Mouse (Mus musculus) gastrocnemius, postnatal 10 days (tissue): ENCODE results near the gene Epor. TPM values are rescaled to one million over a fixed set of nuclear protein-coding genes. Genes with fewer than 3 reads are reported as not detected.
A peak's percentile ranks its signal among the peaks of the same experiment; 100 is the strongest.

Source experiments
- DNase-seq: peaks from one replicate; pipeline ENCODE4 v3.0.0; 2021; ENCODE audit warnings: mixed read lengths
- total RNA-seq, 2 experiments: library from RNA; stranded (reverse); gene quantifications; 2 replicates each; pipeline ENCODE4 v1.2.3; 2021

Epor gene
- total RNA-seq, 2 experiments from 2014 or later, result 3.8 to 5.5 TPM

DNA sequence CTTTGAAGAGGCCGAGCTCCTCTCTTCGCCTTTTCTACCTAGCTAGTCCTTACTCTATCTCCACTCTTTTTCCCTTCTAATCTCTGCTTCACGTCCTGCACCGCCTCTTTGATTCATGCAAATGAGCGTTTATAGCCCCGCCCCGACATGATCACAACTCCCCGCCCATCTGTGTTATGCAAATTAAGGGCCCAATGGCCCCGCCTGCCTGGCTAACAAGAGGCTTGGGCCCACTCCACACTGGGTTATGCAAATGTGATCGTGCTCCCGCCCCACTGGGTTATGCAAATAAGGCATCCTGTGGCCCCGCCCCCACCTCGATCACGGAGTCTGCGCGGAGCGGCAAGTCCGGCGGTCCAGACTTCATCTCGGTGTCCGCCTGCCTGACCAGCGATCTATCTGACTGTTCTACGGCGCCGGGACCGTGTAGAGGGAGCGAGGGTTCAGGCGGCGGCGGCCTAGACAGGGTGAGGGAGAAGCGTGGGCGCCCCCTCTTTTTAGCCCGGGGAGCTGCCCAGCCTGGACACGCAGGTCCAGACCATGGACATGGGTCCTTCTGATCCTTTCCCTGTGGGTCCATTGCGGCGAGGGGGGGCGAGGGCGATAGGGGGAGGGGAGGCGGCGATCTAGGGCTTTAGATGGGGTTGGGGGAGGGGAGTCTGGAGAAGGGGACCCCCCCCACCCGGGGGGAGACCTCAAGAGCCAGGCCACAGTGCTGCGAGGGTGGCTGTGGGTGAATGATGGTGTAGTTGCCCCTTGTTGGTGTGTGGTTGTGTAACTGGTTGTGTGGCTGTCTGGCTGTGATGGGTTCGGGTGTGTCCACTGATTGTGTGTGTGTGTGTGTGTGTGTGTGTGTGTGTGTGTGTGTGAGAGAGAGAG is 26.4 kb downstream of the Epor start, which contains the start of gene Plppr2:
Gene Plppr2 (plus strand): TSS at position 342 of the 879 bp plus-strand sequence.
- peak; percentile 94 for DNase-seq

DNA sequence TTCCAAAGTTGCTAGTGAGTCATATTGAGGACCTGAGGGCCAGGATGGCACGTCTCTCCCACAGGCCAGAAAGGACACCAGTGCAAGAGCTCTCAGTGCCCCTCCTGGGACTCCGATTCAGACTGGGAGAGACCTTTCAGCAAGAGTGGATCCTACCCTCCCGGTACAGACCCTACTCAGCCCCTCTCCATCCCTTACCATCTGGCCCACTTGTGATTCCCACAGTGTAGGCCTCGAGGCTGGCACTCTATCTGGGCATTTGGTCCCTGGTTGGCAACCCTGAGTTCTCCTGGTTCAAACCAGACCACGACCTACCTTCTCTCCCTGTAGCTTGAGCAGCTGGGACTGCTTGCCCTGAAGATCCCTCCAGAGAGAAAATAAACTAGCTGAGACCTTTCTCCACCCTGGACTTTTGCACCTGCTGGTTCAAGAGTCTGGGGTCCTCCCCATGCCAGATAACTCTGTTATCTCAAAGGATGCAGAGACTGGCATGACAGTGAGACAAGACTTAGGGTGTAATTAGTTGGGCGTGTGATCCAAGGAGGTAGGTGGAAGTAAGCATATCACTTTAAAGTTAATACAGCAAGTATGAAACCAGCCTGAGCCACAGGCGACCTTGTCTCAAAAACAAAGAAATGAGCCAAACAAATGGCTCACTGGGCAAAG is 27.7 kb downstream of the Epor start:
- no peak for DNase-seq

DNA sequence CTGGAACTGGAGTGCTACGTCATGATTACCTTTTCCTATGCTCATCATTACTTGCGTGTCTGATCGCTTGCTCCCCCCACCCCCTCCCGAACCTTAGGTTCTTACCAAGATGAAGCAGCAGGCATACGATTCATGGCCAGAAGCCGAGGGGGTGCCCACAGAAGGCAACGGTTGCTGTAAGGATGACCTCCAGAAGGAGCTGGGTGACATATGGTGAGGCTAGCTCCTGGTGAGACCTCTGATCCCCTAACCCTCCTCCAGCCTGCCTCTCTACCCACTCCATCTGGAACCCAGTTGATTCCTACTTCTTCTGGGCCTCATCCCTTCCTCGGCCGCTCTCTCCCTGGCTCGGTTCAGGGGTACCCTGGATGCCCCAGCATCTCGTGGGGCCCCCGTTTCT is 29.3 kb downstream of the Epor start:
- no peak for DNase-seq

DNA sequence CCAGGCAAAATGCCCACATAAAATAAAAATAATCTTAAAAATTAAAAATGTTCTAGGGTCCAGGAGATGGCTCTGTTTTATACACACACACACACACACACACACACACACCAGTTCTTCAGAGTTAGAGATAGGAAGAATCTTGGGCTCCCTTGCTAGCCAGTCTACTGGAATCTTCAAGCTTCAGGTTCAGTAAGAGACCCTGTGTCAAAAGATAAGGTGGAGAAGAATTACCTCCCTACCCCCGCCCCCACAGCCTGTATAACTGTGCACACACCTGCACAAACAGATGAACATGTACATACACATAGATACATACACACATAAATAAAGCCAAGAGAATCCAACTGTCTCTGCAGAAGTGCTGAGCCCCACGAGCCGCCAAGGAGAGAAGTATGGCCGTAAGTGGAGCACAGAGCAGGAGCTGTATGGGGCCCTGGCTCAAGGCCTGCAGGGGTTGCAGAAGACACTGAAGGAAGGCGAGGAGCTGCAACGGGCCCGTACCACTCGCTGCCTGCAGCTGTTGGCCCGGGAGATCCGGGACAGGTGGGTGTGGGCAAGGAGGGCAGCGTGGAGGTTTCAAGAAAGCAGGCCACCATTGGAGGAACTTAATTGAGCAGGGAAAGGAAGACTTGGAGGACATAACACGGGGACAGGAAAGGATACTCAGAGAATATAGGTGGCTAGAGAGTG is 30.7 kb downstream of the Epor start:
- no peak for DNase-seq

DNA sequence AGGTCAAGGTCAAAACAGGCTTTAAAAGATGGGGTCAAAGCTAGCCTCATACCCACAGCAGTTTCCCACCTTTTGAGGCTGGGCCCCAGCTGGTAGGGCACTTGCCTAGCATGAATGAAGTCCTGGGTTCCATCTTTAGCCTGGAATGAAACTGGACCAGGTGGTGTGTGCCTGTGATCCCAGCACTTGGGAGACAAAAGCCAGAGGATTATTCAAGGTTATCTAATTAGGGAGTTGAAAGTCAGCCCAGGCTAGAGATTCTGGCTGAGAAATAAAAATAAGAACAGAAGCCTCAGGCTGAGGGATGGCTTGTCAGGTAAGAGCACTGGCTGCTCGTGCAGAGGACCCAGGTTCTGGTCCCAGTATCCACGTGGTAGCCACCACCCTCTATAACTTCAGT is 31.3 kb downstream of the Epor start:
- DNase-seq, result no peak

DNA sequence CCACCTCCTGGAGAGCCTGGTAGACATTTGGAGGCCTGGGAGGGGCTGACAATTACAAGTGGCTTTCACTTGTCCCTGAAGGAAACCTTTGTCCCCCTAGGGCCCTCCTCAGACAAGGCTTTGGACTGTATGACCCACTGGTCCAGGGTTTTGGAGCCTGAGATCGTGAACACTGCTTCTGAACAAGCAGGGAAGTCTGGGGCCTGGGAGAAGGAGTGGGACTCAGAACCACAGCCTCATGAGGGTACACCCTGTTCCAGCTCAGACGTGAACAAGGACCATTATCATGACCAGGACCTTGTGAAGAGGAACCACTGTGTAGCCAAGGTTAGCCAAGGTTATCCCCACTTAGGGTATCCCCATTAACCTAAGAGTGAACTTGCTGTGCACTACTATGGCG is 34.1 kb downstream of the Epor start:
- DNase-seq, result no peak

DNA sequence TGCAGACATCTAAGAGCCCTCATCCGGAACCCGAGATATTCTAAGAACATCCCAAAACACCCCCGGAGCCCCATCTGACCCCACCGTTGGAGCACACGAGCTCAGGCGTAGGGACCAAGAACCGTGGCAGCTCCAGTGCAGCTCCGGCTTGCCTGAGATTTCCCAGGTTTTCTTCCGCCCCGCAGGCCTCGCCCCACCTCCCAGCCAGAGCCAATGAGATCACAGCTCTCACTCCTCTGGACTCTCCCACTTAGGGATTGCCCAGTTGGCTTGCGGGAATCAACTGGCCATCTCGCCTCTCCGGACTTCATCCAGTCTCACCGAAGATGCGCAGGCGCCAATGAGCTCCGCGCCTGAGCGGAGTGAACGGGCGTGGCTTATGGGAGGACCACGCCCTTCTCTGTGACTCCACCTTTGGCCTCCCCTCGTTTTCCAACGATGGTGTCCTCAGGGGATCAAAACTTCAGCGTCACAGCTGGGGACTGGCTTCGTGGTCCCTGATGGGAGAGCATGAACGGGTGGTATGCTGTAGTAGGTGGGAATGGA is 36.0 kb downstream of the Epor start, which contains the start of the genes Ccdc159 and Tmem205:
Gene Ccdc159 (plus strand): TSS at position 264 of the 546 bp plus-strand sequence.
Gene Tmem205 (minus strand): TSS at position 349 of the 546 bp plus-strand sequence.
- peak; percentile 82 for DNase-seq

DNA sequence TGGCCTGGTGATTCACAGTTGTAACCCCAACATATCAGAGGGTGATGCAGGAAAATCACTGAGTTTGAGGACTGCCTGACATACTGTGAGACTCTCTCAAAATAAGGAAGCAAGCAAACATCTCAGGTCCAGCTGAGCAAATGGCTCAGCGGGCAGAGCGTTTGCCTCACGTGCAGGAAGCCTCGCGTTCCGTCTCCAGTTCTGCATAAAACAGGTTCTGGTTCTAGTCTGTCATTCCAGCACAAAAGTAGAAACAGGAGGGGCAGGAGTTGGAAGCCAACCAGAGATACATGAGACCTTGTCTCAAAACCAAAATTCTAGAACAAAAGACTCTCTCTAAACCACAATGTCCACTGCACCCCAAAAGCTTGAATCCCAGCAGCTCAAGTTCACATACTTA is 36.5 kb downstream of the Epor start:
- DNase-seq, result no peak

DNA sequence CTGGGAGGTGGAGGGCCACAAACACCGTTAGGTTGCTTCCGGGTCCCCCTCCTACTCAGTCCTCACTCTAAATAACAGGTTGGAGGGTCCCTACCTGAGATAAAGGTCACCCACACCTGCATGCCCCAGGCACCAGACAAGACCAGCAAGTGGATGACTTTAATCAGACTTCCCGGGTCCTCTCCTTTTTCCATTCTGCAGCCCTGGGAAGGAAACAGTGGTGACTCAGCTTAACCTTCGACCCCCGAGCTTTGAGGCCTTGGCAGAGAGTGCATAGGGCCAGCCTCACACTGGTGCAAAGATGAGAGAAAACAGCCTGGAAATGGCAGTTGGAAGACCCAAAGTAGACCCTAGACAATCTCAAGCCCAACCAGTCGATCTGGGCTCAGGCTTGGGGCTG is 37.2 kb downstream of the Epor start:
- DNase-seq, result no peak

DNA sequence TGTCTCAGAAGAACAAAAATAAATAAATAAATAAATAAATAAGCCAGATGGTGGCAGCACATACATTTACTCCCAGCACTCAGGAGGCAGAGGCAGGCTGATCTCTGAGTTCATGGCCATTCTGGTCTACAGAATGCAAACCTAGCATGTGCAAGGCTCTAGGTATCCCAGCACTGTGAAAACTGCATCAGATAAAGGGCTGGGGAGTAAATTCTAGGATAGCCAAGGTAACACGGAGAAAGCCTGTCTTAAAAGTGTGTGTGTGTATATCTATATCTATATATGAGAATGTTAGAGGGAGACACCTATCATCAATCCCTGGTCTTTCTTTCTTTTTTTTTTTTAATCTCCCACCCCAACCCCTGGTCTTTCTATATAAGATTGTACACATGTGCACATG is 37.8 kb downstream of the Epor start:
- no peak for DNase-seq

DNA sequence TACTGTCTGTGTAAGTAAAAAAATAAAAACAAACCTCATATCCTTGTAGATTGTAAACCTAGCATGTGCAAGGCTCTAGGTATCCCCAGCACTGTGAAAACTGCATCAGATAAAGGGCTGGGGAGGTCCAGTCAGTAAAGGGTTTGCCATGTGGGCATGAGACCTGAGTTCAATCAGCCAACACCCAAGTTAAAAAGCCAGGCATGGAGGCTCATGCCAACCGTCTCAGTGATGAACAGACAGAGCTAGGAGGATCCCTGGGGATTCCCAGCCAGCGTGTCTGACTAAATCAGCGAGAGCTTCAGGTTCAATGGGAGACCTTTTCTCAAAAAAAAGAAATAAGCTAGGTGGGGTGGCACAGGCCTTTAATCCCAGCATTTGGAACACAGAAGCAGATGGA is 38.3 kb downstream of the Epor start:
- no peak for DNase-seq

DNA sequence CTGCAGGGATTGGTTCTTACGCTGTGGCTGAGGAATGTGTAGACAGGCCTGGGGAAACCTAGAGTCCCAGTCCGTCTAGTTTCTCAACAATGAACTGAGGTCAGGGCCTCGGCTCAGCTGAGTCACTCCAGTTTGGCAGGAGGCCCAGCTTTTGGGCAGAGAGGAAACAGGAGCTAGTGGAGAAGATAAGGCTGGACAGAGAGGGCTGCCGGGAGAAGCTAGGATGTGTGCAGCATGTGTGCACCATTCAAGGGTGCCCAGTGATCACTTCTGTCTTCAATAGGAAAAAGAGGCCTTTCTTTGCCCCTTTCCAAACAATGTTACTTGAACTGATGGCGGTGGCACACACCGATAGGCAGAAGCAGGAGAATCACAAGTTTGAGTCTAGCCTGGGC is 39.2 kb downstream of the Epor start:
- DNase-seq, result peak; percentile 81

DNA sequence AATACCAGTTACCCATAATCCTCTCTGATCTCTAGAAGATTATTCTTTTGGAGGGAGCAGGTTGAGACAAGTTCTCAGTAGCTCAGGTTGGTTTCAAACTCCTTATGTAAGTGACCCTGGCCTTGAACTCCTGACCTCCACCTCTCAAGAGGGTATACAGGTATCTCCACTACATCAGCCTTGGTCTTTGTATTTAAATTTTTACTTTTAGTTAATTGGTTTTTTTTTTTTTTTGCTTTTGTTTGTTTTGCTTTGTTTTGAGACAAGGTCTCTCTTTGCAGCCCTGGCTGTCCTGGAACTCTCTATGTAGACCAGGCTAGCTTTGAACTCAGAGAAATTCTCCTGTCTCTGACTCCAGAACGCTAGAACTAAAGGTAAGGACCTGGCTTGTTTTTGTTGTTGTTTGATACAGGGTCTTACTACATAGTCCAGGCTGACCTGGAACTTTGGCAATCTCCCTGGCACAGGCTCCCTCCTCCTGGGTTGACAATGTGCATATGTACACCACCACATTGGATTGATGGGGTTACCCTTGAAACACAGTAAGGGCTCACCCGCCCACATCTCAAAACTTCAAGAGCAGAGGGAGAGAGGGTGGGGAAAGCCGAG is 39.7 kb downstream of the Epor start:
- DNase-seq, result no peak

DNA sequence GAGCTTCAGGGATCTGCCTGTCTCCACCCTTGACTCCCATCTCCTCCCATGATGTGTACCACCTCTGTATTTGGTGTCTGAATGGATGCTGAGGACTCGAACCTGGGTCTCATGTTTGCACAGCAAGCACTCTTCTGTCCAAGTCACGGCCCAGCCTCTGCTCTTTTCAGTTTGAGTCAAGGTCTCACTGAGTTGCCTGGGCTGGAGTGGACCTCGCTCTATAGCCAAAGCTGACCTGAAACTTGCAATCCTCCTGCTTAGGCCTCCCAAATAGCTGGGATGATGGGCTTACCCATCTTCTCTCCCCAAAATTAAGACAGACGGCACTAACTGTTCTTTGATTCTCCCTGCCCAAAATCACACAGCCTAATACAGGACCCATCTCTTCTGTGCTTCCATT is 40.3 kb downstream of the Epor start:
- no peak for DNase-seq

DNA sequence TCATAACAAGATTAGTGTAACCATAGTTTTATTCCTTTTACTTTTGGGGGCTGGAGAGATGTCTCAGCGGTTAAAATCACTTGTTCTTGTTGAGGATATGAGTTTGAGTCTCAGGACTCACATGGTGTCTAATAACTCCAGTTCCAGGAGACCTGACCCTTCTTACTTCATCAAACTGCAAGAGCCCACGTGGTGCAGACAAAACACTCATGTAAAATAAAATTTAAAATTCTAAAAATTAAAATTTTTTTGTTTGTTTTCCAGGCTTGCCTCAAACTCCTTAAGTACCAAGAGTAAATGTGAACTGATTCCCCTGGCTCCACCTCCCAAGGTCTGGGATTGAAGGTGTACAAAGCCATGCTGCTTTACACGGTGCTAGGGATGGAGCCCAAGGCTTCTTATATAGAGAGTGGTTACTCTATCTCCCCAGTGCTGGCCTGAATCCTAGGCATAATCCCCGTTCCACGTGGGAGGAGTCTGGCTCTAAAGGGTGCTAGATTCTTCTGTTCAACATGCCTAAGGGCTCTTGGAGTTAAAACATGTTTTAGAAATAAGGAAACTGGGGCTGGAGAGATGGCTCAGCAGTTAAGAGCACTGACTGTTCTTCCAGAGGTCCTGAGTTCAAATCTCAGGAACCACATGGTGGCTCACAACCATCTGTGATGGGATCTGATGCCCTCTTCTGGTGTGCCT is 44.5 kb downstream of the Epor start:
- DNase-seq, result no peak

DNA sequence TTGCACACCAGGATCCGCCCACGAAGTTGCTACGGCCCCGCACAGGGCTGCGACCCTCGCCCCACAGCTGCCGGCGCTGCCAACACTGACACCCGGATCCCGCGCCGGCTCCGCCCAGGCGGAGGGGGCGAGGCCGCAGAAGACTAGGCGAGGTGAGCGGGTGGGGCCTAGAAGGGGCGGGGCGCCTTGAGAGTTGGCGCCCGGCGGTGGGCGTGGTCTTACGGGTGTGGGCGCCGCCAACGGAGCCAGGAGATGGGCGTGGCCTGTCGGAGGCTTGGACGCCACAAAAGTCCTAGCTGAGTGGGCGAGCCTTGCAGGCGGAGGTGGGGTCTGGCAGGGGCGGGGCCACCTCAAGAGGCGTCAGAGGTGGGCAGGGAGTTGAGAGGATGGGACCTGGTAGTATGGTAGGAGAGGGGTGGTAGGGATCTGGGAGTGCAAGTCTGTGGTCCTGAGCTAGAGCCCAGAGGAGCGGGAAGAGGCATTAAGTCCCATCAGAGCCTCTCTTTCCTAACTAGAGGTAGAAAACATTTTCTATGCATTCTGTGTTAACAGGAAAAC is 45.2 kb downstream of the Epor start, which contains the start of gene Rab3d:
Gene Rab3d (minus strand): TSS at position 158 of the 558 bp plus-strand sequence.
- peak; percentile 92 for DNase-seq

DNA sequence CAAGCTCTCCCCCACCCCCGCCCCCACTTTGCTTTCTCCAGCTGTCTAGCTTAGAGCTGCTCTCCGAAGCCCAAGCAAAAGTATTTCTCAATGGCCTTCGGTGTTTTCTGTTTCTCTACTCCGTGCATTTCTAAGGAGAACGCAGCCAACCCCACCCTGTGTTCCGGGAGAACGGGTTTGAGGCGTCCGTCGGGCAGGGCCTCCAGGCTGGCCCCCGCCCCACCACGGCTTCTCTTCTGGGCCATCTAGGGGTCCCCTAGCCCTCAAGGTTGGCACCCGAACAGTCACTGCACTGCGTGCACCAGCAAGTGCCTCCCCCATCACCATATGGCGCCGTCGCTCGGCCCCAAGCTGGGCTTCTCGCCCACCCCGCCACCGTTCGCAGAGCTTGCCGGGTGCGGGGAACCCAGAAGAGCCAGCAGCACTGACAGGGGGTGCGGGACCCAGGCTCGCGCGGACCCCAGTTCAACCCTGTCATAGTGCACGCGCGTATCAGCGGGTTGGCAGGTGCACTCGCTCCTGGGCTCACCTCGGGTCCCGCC is 45.7 kb downstream of the Epor start:
- peak; percentile 36 for DNase-seq

DNA sequence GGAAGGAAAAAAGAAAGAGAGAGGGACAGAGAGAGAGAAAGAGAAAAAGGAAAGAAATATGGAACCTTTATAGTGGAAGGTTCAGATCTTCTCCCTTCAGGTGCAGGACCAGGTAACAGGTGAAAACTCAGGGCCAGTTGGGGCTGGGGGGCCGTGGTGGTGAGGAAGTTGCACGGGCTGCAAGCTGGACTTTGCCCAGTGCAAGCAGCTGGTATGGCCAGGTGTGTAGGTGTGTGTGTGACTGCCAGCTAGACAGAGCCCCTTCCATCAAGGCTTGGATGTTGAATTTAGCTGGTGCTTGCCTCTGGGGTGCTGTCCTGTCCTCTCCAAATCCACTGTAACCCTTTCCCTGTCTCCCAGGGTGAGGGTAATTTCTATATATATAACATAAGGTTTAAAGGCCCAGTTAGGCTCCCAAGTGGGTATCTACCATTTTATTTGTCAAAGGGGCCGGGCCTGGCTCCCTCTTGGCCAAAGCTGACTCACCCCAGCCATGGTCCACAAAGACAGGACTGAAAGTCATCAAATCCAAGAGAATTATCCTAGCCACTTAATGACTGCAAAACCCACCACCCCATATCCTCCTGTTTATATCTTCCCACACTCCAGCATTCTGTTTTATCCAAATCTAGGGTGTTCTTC is 46.3 kb downstream of the Epor start:
- no peak for DNase-seq

DNA sequence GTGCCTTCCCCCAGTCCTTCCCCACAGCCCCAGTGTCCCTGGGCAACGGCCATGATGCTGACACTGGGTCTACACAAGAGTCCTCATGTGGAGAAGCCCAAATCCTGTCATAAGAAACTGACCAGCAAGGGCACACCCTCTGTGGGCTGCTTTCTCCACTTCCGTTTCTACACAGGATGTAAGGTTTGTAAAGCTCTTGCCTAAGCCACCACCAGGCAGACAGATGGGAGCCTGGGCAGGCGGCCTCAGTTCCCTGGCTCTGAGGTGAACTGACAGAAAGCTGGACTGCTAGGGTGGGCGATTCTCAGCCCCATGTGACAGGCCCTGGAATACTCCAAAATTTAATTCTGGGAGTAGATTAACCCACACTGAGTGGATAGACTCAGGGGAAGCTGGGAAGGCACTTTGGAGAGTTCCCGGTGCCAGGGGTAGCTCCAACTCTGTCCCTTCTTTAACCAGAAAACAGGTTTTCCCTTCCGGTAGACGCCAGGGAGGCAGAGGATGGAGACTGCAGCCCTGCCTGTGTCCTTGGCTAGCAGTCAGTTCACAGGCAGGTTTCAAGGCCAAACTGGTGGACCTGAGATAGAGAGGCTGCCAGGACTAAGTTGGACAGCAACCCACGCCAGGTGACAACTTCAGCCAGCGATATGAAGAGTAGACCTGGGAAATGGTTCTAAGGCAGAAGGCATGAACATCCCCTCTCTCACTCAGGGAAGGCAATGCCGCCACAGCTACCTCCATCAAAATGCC is 53.7 kb downstream of the Epor start:
- DNase-seq, result no peak
